Mouse (Mus musculus): ENCODE data around the gene Gin1. TPM values are rescaled to one million over a fixed set of nuclear protein-coding genes. Genes with fewer than 3 reads are reported as not detected.

Gene Gin1
- total and polyA plus RNA-seq, 2 experiments from 2014 or later = 2.2 to 11.2 TPM

GRCm38 (mm10) chr1:97773973-97774372 lies 4.0 kb downstream of the Gin1 start:
- no peak for TF ChIP-seq CTCF (IDR thresholded peaks at IDR 0.05)
- H3K36me3 ChIP-seq (ENCODE audit: insufficient read depth, low read length) = no peaks in the 10 kb centered on the region
- H3K9ac ChIP-seq (replicated peaks; ENCODE audit: low read length, poor library complexity, severe bottlenecking) = no peak overlapping the region
- DNase-seq (ENCODE audit: low spot score) (no peak), ATAC-seq (ENCODE audit: low FRiP score) (no peak)
- H3K27me3 ChIP-seq (ENCODE audit: insufficient read depth, low read length) = no peaks in the 10 kb centered on the region
- WGBS = 94% methylated on average over 2 of the region's 2 CpGs
- H3K4me3 ChIP-seq (ENCODE audit: low read depth, low read length) = no peak overlapping the region
- no peaks in the 10 kb centered on the region for H3K4me1 ChIP-seq (ENCODE audit: insufficient read depth, low read length)
- no peak overlapping the region for H3K27ac ChIP-seq (ENCODE audit: low read depth, low read length)
- no peak overlapping the region for H3K4me2 ChIP-seq (ENCODE audit: low read depth, low read length, poor library complexity, severe bottlenecking)
- no peaks in the 10 kb centered on the region for H3K9me3 ChIP-seq (ENCODE audit: low read length)

GRCm38 (mm10) chr1:97781674-97782073 lies 11.7 kb downstream of the Gin1 start:
- no peak overlapping the region for H3K4me2 ChIP-seq (ENCODE audit: low read depth, low read length, poor library complexity, severe bottlenecking)
- H3K27ac ChIP-seq (ENCODE audit: low read depth, low read length) = no peak overlapping the region
- DNase-seq (ENCODE audit: low spot score) = no peak
- no peak overlapping the region for H3K9ac ChIP-seq (replicated peaks; ENCODE audit: low read length, poor library complexity, severe bottlenecking)
- ATAC-seq (ENCODE audit: low FRiP score) = no peak
- H3K36me3 ChIP-seq (ENCODE audit: insufficient read depth, low read length) = no peaks in the 10 kb centered on the region
- 96% methylated on average over 7 of the region's 7 CpGs for WGBS
- no peak for TF ChIP-seq CTCF (IDR thresholded peaks at IDR 0.05)
- no peaks in the 10 kb centered on the region for H3K9me3 ChIP-seq (ENCODE audit: low read length)
- no peak overlapping the region for H3K4me3 ChIP-seq (ENCODE audit: low read depth, low read length)
- no peaks in the 10 kb centered on the region for H3K27me3 ChIP-seq (ENCODE audit: insufficient read depth, low read length)
- H3K4me1 ChIP-seq (ENCODE audit: insufficient read depth, low read length) = no peaks in the 10 kb centered on the region

GRCm38 (mm10) chr1:97784928-97785327 lies 15.0 kb downstream of the Gin1 start:
- H3K9ac ChIP-seq (replicated peaks; ENCODE audit: low read length, poor library complexity, severe bottlenecking) = no peak overlapping the region
- ATAC-seq (ENCODE audit: low FRiP score) (no peak), DNase-seq (ENCODE audit: low spot score) (no peak)
- H3K4me1 ChIP-seq (ENCODE audit: insufficient read depth, low read length) = no peaks in the 10 kb centered on the region
- H3K36me3 ChIP-seq (ENCODE audit: insufficient read depth, low read length) = no peaks in the 10 kb centered on the region
- peak; percentile 45 for TF ChIP-seq CTCF (IDR thresholded peaks at IDR 0.05)
- no peak overlapping the region for H3K4me2 ChIP-seq (ENCODE audit: low read depth, low read length, poor library complexity, severe bottlenecking)
- WGBS = 78% methylated on average over 7 of the region's 7 CpGs
- H3K4me3 ChIP-seq (ENCODE audit: low read depth, low read length) = no peak overlapping the region
- H3K27me3 ChIP-seq (ENCODE audit: insufficient read depth, low read length) = no peaks in the 10 kb centered on the region
- no peaks in the 10 kb centered on the region for H3K9me3 ChIP-seq (ENCODE audit: low read length)
- no peak overlapping the region for H3K27ac ChIP-seq (ENCODE audit: low read depth, low read length)

GRCm38 (mm10) chr1:97785685-97786393 lies 15.9 kb downstream of the Gin1 start:
- no peaks in the 10 kb centered on the region for H3K4me1 ChIP-seq (ENCODE audit: insufficient read depth, low read length)
- DNase-seq (ENCODE audit: low spot score) = no peak
- H3K4me3 ChIP-seq (ENCODE audit: low read depth, low read length) = no peak overlapping the region
- H3K36me3 ChIP-seq (ENCODE audit: insufficient read depth, low read length) = no peaks in the 10 kb centered on the region
- WGBS = 92% methylated on average over 11 of the region's 11 CpGs
- no peak for ATAC-seq (ENCODE audit: low FRiP score)
- H3K9me3 ChIP-seq (ENCODE audit: low read length) = no peaks in the 10 kb centered on the region
- H3K27ac ChIP-seq (ENCODE audit: low read depth, low read length) = no peak overlapping the region
- no peak for TF ChIP-seq CTCF (IDR thresholded peaks at IDR 0.05)
- H3K9ac ChIP-seq (replicated peaks; ENCODE audit: low read length, poor library complexity, severe bottlenecking) = no peak overlapping the region
- H3K4me2 ChIP-seq (ENCODE audit: low read depth, low read length, poor library complexity, severe bottlenecking) = no peak overlapping the region
- no peaks in the 10 kb centered on the region for H3K27me3 ChIP-seq (ENCODE audit: insufficient read depth, low read length)

GRCm38 (mm10) chr1:97787674-97788073 lies 17.7 kb downstream of the Gin1 start:
- DNase-seq (ENCODE audit: low spot score) (no peak), ATAC-seq (ENCODE audit: low FRiP score) (no peak)
- Histone ChIP-seq H3K27me3 (ENCODE audit: insufficient read depth, low read length) (no peaks in the 10 kb centered on the region), H3K9me3 (ENCODE audit: low read length) (no peaks in the 10 kb centered on the region), H3K36me3 (ENCODE audit: insufficient read depth, low read length) (no peaks in the 10 kb centered on the region), H3K4me2 (ENCODE audit: low read depth, low read length, poor library complexity, severe bottlenecking) (no peak overlapping the region), H3K27ac (ENCODE audit: low read depth, low read length) (no peak overlapping the region), H3K9ac (replicated peaks; ENCODE audit: low read length, poor library complexity, severe bottlenecking) (no peak overlapping the region), H3K4me1 (ENCODE audit: insufficient read depth, low read length) (no peaks in the 10 kb centered on the region), H3K4me3 (ENCODE audit: low read depth, low read length) (no peak overlapping the region)
- no peak for TF ChIP-seq CTCF (IDR thresholded peaks at IDR 0.05)
- 97% methylated on average over 3 of the region's 3 CpGs for WGBS

GRCm38 (mm10) chr1:97788490-97788889 lies 18.5 kb downstream of the Gin1 start:
- Histone ChIP-seq H3K9ac (replicated peaks; ENCODE audit: low read length, poor library complexity, severe bottlenecking) (no peak overlapping the region), H3K4me2 (ENCODE audit: low read depth, low read length, poor library complexity, severe bottlenecking) (no peak overlapping the region), H3K27ac (ENCODE audit: low read depth, low read length) (no peak overlapping the region), H3K27me3 (ENCODE audit: insufficient read depth, low read length) (no peaks in the 10 kb centered on the region), H3K9me3 (ENCODE audit: low read length) (no peaks in the 10 kb centered on the region), H3K4me1 (ENCODE audit: insufficient read depth, low read length) (no peaks in the 10 kb centered on the region), H3K4me3 (ENCODE audit: low read depth, low read length) (no peak overlapping the region), H3K36me3 (ENCODE audit: insufficient read depth, low read length) (no peaks in the 10 kb centered on the region)
- no peak for TF ChIP-seq CTCF (IDR thresholded peaks at IDR 0.05)
- no peak for DNase-seq (ENCODE audit: low spot score)
- ATAC-seq (ENCODE audit: low FRiP score) = no peak
- 87% methylated on average over 2 of the region's 2 CpGs for WGBS
